Mouse (Mus musculus) embryonic facial prominence, embryonic 10.5 days (tissue): Measurements from ENCODE around the gene Naa20. TPM values are rescaled to one million over a fixed set of nuclear protein-coding genes. Genes with fewer than 3 reads are reported as not detected.

Source experiments
- DNase-seq: peaks from one replicate; pipeline ENCODE4 v3.0.0-alpha.2; 2017; ENCODE audit warnings: low spot score
- H3K27ac ChIP-seq: fragments of 300-500 bp; sonication (generic); replicated peaks from 2 replicates; pipeline ENCODE4 v1.5.1; 2016; ENCODE audit warnings: mild to moderate bottlenecking
- H3K27me3 ChIP-seq: fragments of 300-500 bp; sonication (generic); replicated peaks from 2 replicates; pipeline ENCODE4 v1.6.1; 2016; ENCODE audit warnings: low read depth, mild to moderate bottlenecking; ENCODE audit not compliant: poor library complexity, severe bottlenecking
- H3K36me3 ChIP-seq: fragments of 300-500 bp; sonication (generic); replicated peaks from 2 replicates; pipeline ENCODE4 v1.6.1; 2016; ENCODE audit warnings: mild to moderate bottlenecking, moderate library complexity
- H3K4me1 ChIP-seq: fragments of 300-500 bp; sonication (generic); 2 replicates; pipeline ENCODE4 v1.6.1; 2016
- H3K4me3 ChIP-seq: fragments of 300-500 bp; sonication (generic); 2 replicates; pipeline ENCODE4 v1.5.1; 2016; ENCODE audit warnings: mild to moderate bottlenecking, moderate library complexity
- H3K9me3 ChIP-seq: fragments of 300-500 bp; sonication (generic); 2 replicates; pipeline ENCODE4 v1.6.1; 2016; ENCODE audit warnings: mild to moderate bottlenecking
- WGBS: fragments of 180-500 bp; shearing (Covaris S2); methylation state at CpG from one replicate; pipeline ENCODE4 v1.1.7; 2016; 5-methylcytosine and 5-hydroxymethylcytosine counted together
- polyA plus RNA-seq: library from polyadenylated mRNA; unstranded; fragments of >200 nt; fragmentation: Nextera tagmentation; extraction: Ambion mirVana; gene quantifications from 2 replicates; pipeline ENCODE4 v1.2.1, GENCODE M21; 2016

Naa20 gene
- polyA plus RNA-seq = 160 and 162 TPM in 2 replicates

GRCm38 (mm10) chr2:145901861-145902260 lies at the start of gene Naa20:
Naa20 (plus strand) TSS chr2:145902099.
- Histone ChIP-seq H3K27me3 (no peaks in the 10 kb centered on the region), H3K4me3 (peak within 1 kb of the TSS; percentile 98), H3K36me3 (peaks cover 15% of the 10 kb centered on the region), H3K4me1 (peaks cover 29% of the 10 kb centered on the region), H3K9me3 (no peaks in the 10 kb centered on the region), H3K27ac (peak within 1 kb of the TSS; percentile 97)
- WGBS = 87% methylated on average over 6 of the region's 6 CpGs
- DNase-seq = no peak

GRCm38 (mm10) chr2:145855831-145856230 lies 46.1 kb upstream of the Naa20 start:
- no peak for DNase-seq
- no peak overlapping the region for H3K27ac ChIP-seq
- H3K36me3 ChIP-seq = peaks cover 4% of the 10 kb centered on the region; the same call in 1 of the 2 replicates
- no peaks in the 10 kb centered on the region for H3K9me3 ChIP-seq
- 87% methylated on average over 9 of the region's 9 CpGs for WGBS
- H3K4me3 ChIP-seq = no peak overlapping the region
- H3K4me1 ChIP-seq = peaks cover 35% of the 10 kb centered on the region
- H3K27me3 ChIP-seq = no peaks in the 10 kb centered on the region

DNA sequence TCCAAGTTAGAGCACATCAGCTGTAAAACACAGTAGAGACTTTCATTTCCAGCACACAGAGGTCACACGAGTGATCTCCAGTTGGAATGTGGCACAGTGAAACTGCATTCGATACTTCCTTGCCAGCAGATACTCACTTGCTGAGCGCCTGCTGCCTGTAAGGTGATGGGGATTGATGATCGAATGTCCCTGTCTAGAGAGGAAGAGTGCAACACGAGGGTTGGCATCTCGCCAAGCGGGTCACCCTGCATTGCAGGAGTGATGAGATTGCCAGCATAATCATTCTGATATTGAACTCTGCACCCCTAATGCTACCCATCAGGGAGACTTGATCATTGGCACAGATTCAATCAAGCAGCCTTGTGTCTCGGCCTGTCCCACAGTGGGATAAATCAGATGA lies 44.0 kb upstream of the Naa20 start:
- Histone ChIP-seq H3K36me3 (no peaks in the 10 kb centered on the region), H3K27me3 (no peaks in the 10 kb centered on the region), H3K9me3 (no peaks in the 10 kb centered on the region), H3K4me3 (no peak overlapping the region), H3K27ac (no peak overlapping the region), H3K4me1 (peaks cover 50% of the 10 kb centered on the region)
- WGBS = 87% methylated on average over 8 of the region's 8 CpGs
- no peak for DNase-seq

DNA sequence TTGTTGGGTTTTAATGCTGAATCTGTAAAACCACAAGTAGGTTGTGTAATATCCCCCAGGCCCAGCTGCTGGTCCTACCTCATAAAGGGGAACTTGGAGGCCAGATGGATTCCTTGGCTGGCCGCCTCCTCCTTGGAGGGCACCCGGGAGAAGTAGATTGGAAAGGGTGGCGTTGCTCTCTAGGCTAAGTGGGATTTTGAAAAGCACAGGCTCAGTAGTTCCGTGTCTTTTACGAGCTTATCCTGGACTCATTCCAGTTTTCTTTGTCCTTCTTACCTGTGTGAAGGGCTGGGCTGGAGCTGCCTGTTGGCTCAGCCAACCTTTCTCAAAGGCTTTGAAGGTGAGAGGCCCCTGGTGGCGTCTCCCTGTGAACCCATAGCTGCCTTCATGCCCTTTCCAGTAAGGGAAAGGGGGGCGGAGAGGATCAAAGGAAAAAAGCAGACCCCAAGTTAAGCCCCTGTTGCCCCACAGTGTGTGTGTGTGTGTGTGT lies 42.4 kb upstream of the Naa20 start:
- DNase-seq = no peak
- H3K27ac ChIP-seq = peak overlapping the region; percentile 88
- peaks cover 61% of the 10 kb centered on the region for H3K4me1 ChIP-seq
- no peaks in the 10 kb centered on the region for H3K36me3 ChIP-seq
- no peaks in the 10 kb centered on the region for H3K9me3 ChIP-seq
- peak overlapping the region; percentile 56; the same call in 1 of the 2 replicates for H3K4me3 ChIP-seq
- no peaks in the 10 kb centered on the region for H3K27me3 ChIP-seq
- 46% methylated on average over 7 of the region's 7 CpGs for WGBS

DNA sequence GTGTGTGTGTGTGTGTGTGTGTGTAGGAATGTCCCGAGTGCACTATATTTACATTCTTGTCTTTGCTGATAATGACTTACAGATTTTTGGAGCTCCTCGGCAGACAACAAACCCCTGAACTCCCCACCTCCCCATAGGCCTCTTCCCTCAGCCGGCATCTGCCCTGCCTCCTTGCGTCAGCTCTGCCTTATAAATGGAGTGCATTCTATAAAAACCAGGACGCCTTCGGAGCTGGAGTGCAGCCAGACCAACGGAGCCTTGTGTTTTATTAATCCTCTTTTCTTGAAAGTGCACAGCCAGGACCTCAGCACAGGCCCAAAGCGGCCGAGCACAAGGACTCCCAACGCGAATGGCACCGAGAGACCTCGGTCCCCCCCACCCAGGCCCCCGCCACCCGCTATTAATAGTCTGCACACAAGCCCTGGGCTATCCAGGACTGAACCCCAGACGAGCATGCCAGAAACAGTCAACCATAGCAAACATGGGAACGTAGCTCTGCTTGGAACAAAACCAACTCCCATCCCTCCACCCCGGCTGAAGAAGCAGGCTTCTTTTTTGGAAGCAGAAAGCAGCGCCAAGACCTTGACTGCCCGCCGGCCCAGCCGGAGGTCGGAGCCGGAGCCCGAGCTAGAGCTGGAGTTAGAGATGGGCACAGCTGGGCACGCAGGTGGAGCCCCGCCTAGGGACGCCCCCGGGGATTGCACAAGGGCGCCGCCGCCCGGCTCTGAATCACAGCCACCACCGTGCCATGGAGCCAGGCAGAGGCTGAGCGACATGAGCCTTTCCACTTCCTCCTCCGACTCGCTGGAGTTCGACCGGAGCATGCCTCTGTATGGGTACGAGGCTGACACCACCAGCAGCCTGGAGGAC lies 41.7 kb upstream of the Naa20 start:
- Histone ChIP-seq H3K4me3 (peak overlapping the region; percentile 56), H3K9me3 (no peaks in the 10 kb centered on the region), H3K36me3 (no peaks in the 10 kb centered on the region), H3K4me1 (peaks cover 61% of the 10 kb centered on the region), H3K27ac (peak overlapping the region; percentile 88), H3K27me3 (no peaks in the 10 kb centered on the region)
- DNase-seq = peak; percentile 77
- 7% methylated on average over 40 of the region's 40 CpGs for WGBS

GRCm38 (mm10) chr2:145861193-145862123 lies 40.4 kb upstream of the Naa20 start:
- H3K27ac ChIP-seq = peak overlapping the region; percentile 88
- H3K9me3 ChIP-seq = no peaks in the 10 kb centered on the region; the same call in 1 of the 2 replicates
- peak; percentile 23 for DNase-seq
- WGBS = 49% methylated on average over 8 of the region's 8 CpGs
- peaks cover 59% of the 10 kb centered on the region for H3K4me1 ChIP-seq
- peak overlapping the region; percentile 56 for H3K4me3 ChIP-seq
- peaks cover 2% of the 10 kb centered on the region; the same call in 1 of the 2 replicates for H3K36me3 ChIP-seq
- H3K27me3 ChIP-seq = no peaks in the 10 kb centered on the region

GRCm38 (mm10) chr2:145862206-145862817 lies 39.6 kb upstream of the Naa20 start:
- 30% methylated on average over 10 of the region's 10 CpGs for WGBS
- Histone ChIP-seq H3K36me3 (peaks cover 10% of the 10 kb centered on the region), H3K4me1 (peaks cover 59% of the 10 kb centered on the region), H3K27me3 (no peaks in the 10 kb centered on the region), H3K4me3 (peak overlapping the region; percentile 56), H3K9me3 (peaks cover 8% of the 10 kb centered on the region; the same call in 1 of the 2 replicates), H3K27ac (peak overlapping the region; percentile 88)
- peak; percentile 48 for DNase-seq

DNA sequence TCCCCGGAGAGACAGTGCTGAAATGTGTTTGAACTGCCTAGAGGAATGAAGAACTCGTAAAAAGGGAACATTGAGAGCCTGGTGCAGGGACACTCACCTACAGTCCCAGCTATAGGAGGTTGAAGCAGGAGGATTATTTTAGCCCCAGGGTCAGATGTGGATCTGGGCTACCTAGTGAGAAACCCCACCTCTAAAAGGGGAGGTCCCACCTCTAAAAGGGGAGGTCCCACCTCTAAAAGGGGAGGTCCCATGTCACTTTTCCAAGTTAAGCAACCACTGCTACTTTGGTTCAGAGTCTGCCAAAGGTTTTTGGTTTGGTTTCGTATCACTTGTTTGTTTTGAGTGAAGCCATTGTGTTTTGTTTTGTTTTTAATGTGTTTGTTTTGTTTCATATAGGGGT lies 36.6 kb upstream of the Naa20 start:
- no peaks in the 10 kb centered on the region for H3K27me3 ChIP-seq
- H3K36me3 ChIP-seq = peaks cover 28% of the 10 kb centered on the region
- H3K4me3 ChIP-seq = no peak overlapping the region
- H3K27ac ChIP-seq = no peak overlapping the region
- no peak for DNase-seq
- 90% methylated on average over 3 of the region's 3 CpGs for WGBS
- H3K4me1 ChIP-seq = peaks cover 37% of the 10 kb centered on the region
- peaks cover 8% of the 10 kb centered on the region; the same call in 1 of the 2 replicates for H3K9me3 ChIP-seq

- WGBS = 89% methylated on average over 3 of the region's 3 CpGs
- Histone ChIP-seq H3K36me3 (peaks cover 28% of the 10 kb centered on the region), H3K4me1 (peaks cover 28% of the 10 kb centered on the region), H3K27me3 (no peaks in the 10 kb centered on the region), H3K4me3 (no peak overlapping the region), H3K9me3 (peaks cover 8% of the 10 kb centered on the region; the same call in 1 of the 2 replicates), H3K27ac (no peak overlapping the region)
- DNase-seq = no peak
Observed at GRCm38 (mm10) chr2:145866238-145866637, 35.7 kb upstream of the Naa20 start.

GRCm38 (mm10) chr2:145866695-145867449 lies 35.0 kb upstream of the Naa20 start:
- peaks cover 8% of the 10 kb centered on the region; the same call in 1 of the 2 replicates for H3K9me3 ChIP-seq
- no peak for DNase-seq
- H3K27ac ChIP-seq = no peak overlapping the region
- 91% methylated on average over 11 of the region's 11 CpGs for WGBS
- peaks cover 28% of the 10 kb centered on the region for H3K36me3 ChIP-seq
- H3K4me1 ChIP-seq = peaks cover 22% of the 10 kb centered on the region
- H3K4me3 ChIP-seq = no peak overlapping the region
- H3K27me3 ChIP-seq = no peaks in the 10 kb centered on the region

DNA sequence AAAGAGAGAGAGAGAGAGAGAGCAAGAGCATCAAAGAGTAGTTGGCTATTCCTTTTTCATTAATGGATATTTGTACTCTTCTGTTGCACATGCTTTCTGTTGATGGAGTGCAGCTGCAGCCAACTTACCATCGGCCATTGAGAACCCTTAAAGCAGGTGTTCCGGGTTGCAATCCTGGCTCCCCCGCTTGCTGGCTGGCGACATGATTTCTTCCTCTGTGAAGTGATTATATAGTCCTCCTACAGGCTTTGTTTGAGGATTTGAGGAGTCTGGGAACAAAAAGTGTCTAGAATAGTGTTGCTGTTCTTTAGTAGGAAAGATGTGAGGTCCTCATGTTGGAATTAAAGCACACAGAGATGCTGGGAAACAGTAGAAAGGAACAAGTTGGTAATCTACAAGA lies 30.6 kb upstream of the Naa20 start:
- no peak for DNase-seq
- Histone ChIP-seq H3K36me3 (peaks cover 30% of the 10 kb centered on the region), H3K9me3 (peaks cover 8% of the 10 kb centered on the region; the same call in 1 of the 2 replicates), H3K4me1 (no peaks in the 10 kb centered on the region), H3K4me3 (no peak overlapping the region), H3K27me3 (no peaks in the 10 kb centered on the region), H3K27ac (no peak overlapping the region)
- 93% methylated on average over 4 of the region's 4 CpGs for WGBS
